Mouse (Mus musculus): Measurements from ENCODE around the gene Sdr9c7.
"Not testable (repeated sequence)": the region's sequence is repeated elsewhere in the genome, so short reads cannot be mapped to it uniquely, and the experiment has no call there.

The Sdr9c7 gene

DNA sequence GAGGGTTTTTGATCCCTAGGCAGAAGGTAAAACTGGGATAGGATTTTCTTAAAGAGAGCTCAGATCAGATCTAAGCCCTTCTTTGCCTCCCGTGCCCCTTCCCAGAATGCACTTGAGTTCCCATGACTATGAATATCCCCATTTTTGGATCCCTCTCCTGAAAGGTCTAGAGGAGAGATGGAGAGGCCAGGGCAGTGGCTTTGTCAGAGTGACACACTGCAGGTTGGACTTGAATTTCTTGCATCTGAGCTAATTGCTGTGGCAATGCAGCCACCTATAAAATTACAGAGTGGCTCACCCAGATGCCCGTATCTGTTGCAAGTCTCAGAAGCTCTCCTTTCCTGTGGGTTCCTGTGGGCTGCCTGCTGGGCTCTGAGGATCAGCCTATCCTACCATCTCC lies at the start of gene Sdr9c7:
Gene Sdr9c7, plus strand, starts transcription at position 301 of the 400 bp plus-strand sequence.
- DNase-seq (ENCODE audit: low spot score in 2 of 2) = no peak

GRCm38 (mm10) chr10:127849628-127850027 lies 48.7 kb upstream of the Sdr9c7 start, which contains the start of gene Rdh19:
Rdh19 (plus strand) TSS chr10:127849928.
- no peak for DNase-seq (ENCODE audit: low spot score in 2 of 2)

GRCm38 (mm10) chr10:127856376-127856775 lies 41.9 kb upstream of the Sdr9c7 start:
- DNase-seq (ENCODE audit: low spot score in 2 of 2) = no peak

GRCm38 (mm10) chr10:127864931-127865330 lies 33.4 kb upstream of the Sdr9c7 start:
- no peak for DNase-seq (ENCODE audit: low spot score in 2 of 2)

GRCm38 (mm10) chr10:127866232-127866631 lies 32.1 kb upstream of the Sdr9c7 start, which contains the start of gene Rdh16f2:
Rdh16f2 (plus strand) TSS chr10:127866474.
- DNase-seq (ENCODE audit: low spot score in 2 of 2) = no peak

GRCm38 (mm10) chr10:127872484-127872883 lies 25.8 kb upstream of the Sdr9c7 start:
- no peak for DNase-seq (ENCODE audit: low spot score in 2 of 2)

- no peak for DNase-seq (ENCODE audit: low spot score in 2 of 2)
Measured at GRCm38 (mm10) chr10:127877681-127878080, 20.6 kb upstream of the Sdr9c7 start.

GRCm38 (mm10) chr10:127878262-127879057 lies 19.9 kb upstream of the Sdr9c7 start:
- no peak for DNase-seq (ENCODE audit: low spot score in 2 of 2)

DNA sequence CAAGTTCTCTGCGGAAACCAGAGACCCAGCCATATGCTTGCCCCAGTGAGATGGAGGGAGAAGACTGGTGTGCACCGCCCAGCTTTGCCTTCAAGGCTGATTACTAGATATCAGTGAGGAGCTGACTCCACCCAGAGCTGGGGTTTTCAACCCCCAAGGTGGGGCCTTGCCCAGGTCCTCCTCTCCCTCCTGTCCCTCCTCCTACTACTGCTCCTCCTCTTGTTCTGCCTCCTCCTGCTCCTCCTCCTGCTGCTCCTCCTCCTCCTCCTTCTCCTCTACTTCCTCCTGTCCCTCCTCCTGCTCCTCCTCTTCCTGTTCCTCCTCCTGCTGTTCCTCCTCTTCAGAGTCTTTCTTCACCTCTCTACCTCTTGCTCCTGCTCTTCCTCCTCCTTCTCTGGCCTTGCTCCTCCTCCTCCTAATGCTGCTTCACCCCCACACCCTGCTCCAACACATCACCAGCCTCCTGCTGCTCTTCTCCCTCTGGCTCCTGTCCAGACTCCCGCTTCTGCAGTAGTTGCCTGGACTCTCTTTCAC lies 19.1 kb upstream of the Sdr9c7 start:
- DNase-seq (ENCODE audit: low spot score in 2 of 2) = no peak

DNA sequence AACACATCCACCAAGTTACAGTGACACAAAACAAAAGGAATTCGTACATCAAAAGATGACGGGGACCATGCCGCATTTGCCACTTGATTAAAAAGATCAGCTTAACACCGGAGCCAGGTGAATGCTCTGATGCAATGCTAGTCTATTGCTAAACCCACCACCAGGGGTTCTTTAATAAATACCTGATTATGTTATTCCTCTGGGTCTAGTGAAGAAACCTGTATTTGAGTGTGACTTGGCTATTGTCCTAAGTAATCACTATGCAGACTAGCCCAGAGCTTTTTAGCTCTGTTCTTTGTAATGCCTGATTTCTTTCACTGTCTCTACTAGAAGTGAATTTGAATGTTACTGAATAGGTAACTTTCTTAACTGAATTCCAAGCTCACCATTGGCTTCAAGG lies 17.3 kb upstream of the Sdr9c7 start:
- DNase-seq (ENCODE audit: low spot score in 2 of 2) = no peak

- DNase-seq (ENCODE audit: low spot score in 2 of 2) = no peak
Measured at GRCm38 (mm10) chr10:127886551-127886950, 11.8 kb upstream of the Sdr9c7 start.

DNA sequence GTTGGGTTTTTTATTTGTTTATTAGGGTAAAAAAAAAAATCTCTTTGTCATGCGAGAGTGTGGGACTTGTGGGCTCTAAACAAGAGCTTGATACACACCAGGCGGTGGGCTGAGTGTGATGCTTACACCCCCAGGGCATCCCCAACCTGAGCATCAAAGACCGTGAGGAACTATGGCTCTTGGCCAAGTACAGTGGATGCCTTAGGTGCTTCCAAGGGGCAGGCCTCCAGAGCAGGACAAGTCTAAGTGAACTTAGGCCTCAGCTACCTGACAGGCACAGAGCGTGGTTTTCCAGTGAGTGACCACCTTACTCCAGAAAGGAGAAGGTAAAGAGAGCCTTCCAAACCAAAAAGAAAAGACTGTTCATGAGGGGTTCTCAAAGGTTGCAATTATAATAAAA lies 11.3 kb upstream of the Sdr9c7 start:
- DNase-seq (ENCODE audit: low spot score in 2 of 2) = no peak

DNA sequence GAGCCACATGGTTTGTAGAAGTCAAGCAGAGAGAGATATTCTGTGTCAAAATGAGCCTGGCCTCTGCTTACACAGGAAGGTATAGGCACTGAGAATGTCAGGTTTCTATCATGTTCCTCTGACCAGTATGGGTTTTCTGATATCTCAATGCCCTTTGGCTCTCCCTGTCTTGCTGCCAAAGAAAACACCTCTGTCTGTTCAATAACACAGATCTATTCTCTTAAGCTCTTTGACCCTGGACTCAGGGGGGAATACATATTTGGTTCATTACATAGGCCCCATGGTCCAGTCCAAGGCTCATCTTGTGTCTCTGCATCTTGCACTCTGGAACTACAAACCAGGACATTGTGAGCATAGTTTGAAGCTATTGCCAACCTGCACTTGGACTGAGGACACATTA lies 9.7 kb upstream of the Sdr9c7 start, which contains the start of gene Rdh7:
Gene Rdh7, minus strand, starts transcription at position 213 of the 400 bp plus-strand sequence.
- no peak for DNase-seq (ENCODE audit: low spot score in 2 of 2)

- no peak for DNase-seq (ENCODE audit: low spot score in 2 of 2)
Measured at GRCm38 (mm10) chr10:127891481-127891880, 6.8 kb upstream of the Sdr9c7 start.

DNA sequence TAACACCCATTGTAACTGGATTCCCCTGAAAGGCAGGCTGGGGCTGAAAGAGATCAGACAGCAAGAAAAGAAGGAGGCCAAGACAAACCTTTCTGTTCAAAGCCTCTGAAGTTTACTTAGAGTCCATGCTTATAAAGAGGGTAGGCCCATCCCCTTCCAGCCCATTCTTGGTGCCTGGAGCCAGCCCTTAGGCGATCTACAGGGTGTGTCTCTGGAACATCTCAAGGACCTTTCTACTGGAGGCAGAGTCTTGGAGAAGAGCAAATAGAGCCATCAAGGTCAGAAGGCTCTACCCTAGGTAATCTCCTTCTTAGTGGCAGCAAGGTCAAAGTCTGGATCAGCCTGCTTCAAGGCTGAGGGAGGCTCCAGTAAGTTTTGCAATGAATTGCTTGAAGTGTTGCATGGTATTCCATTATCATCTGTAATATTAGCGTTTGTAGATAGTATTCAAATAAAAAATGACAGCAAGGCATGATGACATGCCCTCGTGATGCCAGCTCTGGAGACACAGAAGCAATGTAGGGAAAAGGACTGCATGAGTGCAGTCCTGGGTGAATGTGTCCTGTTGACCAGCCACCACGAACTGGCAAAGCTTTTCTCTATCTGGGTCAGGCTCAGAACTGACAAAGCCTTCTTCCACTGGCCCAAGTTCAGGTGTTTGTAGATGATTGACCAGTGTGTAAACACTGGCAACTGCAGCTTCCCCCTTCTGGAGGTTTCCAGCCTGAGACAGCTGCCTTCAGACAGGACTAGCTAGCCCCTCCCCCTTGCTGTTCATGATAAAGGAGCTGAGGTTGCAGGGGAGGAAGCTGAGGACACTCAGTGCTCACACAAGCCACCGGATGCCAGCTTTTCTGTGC lies 4.9 kb upstream of the Sdr9c7 start:
- DNase-seq (ENCODE audit: low spot score in 2 of 2) = not testable (repeated sequence)

GRCm38 (mm10) chr10:127896705-127897104 lies 1.6 kb upstream of the Sdr9c7 start:
- no peak for DNase-seq (ENCODE audit: low spot score in 2 of 2)

- DNase-seq (ENCODE audit: low spot score in 2 of 2) = no peak
Measured at GRCm38 (mm10) chr10:127897506-127897905, 812 bp upstream of the Sdr9c7 start.

GRCm38 (mm10) chr10:127899783-127900182 lies 1.5 kb downstream of the Sdr9c7 start:
- DNase-seq (ENCODE audit: low spot score in 2 of 2) = no peak

GRCm38 (mm10) chr10:127901751-127902150 lies 3.4 kb downstream of the Sdr9c7 start:
- DNase-seq (ENCODE audit: low spot score in 2 of 2) = no peak

DNA sequence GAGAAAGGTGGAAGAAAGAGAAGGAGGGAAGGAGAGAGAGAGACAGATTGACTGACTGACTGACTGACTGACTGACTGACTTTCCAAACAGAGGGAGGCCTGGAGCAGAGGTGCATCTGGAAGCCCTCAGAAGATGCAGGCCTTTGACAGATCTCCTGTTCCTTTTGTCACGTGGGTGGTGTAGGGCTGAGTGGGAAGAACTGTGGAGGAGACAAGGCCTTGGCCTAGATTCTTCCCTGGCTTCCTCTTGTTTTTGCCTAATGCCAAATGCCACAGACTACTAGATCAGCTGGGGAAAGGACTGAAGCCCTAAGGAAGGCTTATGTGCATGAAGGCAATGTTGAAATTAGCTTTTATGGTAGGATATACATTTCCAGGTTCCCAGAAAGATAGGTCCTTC lies 4.8 kb downstream of the Sdr9c7 start:
- DNase-seq (ENCODE audit: low spot score in 2 of 2) = no peak

DNA sequence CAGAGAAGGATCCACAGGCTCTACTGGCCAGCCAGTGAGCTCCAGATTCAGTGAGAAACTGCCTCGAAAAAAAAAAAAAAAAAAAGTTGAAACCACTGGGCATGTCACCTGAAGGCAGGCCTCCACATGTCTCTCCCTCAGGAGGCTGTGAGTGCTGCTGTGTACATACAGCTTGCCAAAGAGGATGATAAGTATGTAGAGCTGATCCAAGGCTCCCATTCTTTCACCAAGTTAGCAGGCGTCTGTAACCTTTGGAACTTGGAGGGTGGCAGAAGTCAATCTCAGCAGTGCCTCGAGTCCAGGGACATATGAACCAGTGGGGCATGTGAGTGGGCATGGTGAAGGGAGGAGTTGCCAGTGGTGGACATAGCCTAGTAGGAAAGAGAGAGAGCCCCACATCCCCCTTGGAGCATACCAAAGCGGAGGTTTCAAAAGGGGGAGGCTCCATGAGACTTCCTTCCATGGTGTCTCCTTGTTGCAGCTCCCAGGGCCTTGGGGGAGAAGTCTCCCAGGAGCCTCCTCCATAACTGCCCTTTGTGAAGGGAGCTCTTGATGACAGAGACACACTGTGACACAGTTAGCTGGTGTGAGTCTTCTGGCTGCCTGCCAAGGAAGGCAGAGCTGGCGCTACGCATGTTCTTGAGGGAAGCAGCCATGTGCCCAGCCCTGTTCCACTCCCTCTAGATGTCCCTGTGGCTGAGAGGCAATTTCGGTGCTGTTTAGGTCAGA lies 6.6 kb downstream of the Sdr9c7 start:
- DNase-seq (ENCODE audit: low spot score in 2 of 2) = no peak

DNA sequence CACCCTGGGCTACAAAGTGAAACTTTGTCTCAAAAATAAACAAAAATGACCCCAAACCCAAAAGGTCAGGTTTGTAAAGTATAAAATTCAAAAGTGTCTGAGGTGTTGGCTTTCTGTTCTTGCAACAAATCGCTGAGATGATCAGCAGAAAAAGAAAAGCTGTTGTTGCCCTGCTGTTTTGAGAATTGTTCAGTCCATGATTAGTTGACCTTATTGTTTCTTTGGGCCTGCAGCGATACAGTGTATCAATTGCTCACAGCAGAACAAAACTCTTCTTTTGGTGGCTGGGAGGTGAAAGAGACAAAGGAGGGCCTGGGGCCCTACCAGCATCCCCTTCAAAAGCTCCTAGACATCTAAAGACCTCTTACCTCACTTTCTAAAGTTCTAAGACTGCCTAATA lies 7.8 kb downstream of the Sdr9c7 start:
- DNase-seq (ENCODE audit: low spot score in 2 of 2) = no peak

Data from spleen, postnatal 4 days (tissue).